Mouse (Mus musculus) liver, postnatal 0 days (tissue): ENCODE results near the gene Tagap1.
"Not testable (repeated sequence)": the region's sequence is repeated elsewhere in the genome, so short reads cannot be mapped to it uniquely, and the experiment has no call there.

Source experiments
- CTCF ChIP-seq: sonication (generic); IDR thresholded peaks from 2 replicates; pipeline ENCODE4 v1.5.1; 2016; ENCODE audit warnings: antibody characterized with exemption, low read depth
- EP300 ChIP-seq: IDR thresholded peaks from 2 replicates; pipeline ENCODE4 v1.6.1; 2016; ENCODE audit warnings: antibody characterized with exemption, low read depth, mild to moderate bottlenecking

GRCm38 (mm10) chr17:6958881-6959280, 2.1 kb downstream of the Tagap1 start:
- TF ChIP-seq CTCF, EP300: not testable (repeated sequence)
